In genomic region chr4:84324371-84324770, GRCm38 (mm10) we compare ENCODE assay signal across 25 mouse cellular contexts.
DNase-seq lines count a peak whose midpoint lies in the region; ATAC-seq and TF ChIP-seq lines count a peak whose summit lies in the region.
"Had no signal": no experiment of that assay in that cellular context is flagged by ENCODE, and none has a peak within 500 bp of the region (broad histone marks: within the 10 kb centered on the region; RNA-seq: fewer than 3 reads in every experiment).

No protein-coding gene starts in this region.

- 0 out of 2 replicates have a peak, but pooled peaks cover 3% of the 10 kb centered on the region for H3K27me3 ChIP-seq in forebrain, embryonic 13.5 days
- H3K27me3 ChIP-seq in forebrain, embryonic 11.5 days (ENCODE audit: control insufficient read depth, insufficient read depth, low read length): no peaks in the 10 kb centered on the region
- H3K27me3 ChIP-seq in hindbrain, postnatal 0 days (ENCODE audit: insufficient read depth, low read length): no peaks in the 10 kb centered on the region
- H3K27me3 ChIP-seq in hindbrain, embryonic 11.5 days (ENCODE audit: control insufficient read depth, insufficient read depth, low read length): no peaks in the 10 kb centered on the region
- H3K27me3 ChIP-seq: embryonic facial prominence, embryonic 15.5 days; heart, embryonic 13.5 days; hindbrain, embryonic 12.5 days; kidney, embryonic 15.5 days; Patski had no signal

- no peak for TF ChIP-seq CTCF in hindbrain, postnatal 0 days (IDR thresholded peaks at IDR 0.05; ENCODE audit: low read depth)

- no peak overlapping the region for H3K27ac ChIP-seq in forebrain, embryonic 13.5 days
- H3K27ac ChIP-seq in forebrain, embryonic 11.5 days (ENCODE audit: low read depth, low read length): no peak overlapping the region
- no peak overlapping the region for H3K27ac ChIP-seq in hindbrain, postnatal 0 days
- no peak overlapping the region for H3K27ac ChIP-seq in hindbrain, embryonic 11.5 days (ENCODE audit: low read depth, low read length)
- H3K27ac ChIP-seq: embryonic facial prominence, embryonic 15.5 days; heart, embryonic 13.5 days; hindbrain, embryonic 12.5 days; kidney, embryonic 15.5 days; liver, embryonic 14.5 days had no signal

- no peaks in the 10 kb centered on the region for H3K36me3 ChIP-seq in forebrain, embryonic 13.5 days (ENCODE audit: poor library complexity, severe bottlenecking)
- H3K36me3 ChIP-seq in forebrain, embryonic 11.5 days (ENCODE audit: control insufficient read depth, insufficient read depth, low read length): no peaks in the 10 kb centered on the region
- no peaks in the 10 kb centered on the region for H3K36me3 ChIP-seq in hindbrain, postnatal 0 days (ENCODE audit: insufficient read depth, low read length)
- H3K36me3 ChIP-seq in hindbrain, embryonic 11.5 days (ENCODE audit: control insufficient read depth, insufficient read depth, low read length): no peaks in the 10 kb centered on the region
- H3K36me3 ChIP-seq: embryonic facial prominence, embryonic 15.5 days; G1E; heart, embryonic 13.5 days; hindbrain, embryonic 12.5 days; kidney, embryonic 15.5 days had no signal

- H3K4me1 ChIP-seq in forebrain, embryonic 13.5 days: peaks cover 11% of the 10 kb centered on the region; the same call in 1 of the 2 replicates
- no peaks in the 10 kb centered on the region for H3K4me1 ChIP-seq in forebrain, embryonic 11.5 days (replicated peaks; ENCODE audit: control insufficient read depth, insufficient read depth, low read length)
- H3K4me1 ChIP-seq in hindbrain, postnatal 0 days (ENCODE audit: insufficient read depth, low read length): no peaks in the 10 kb centered on the region
- H3K4me1 ChIP-seq in hindbrain, embryonic 11.5 days (replicated peaks; ENCODE audit: control insufficient read depth, insufficient read depth, low read length): no peaks in the 10 kb centered on the region
- H3K4me1 ChIP-seq: heart, embryonic 13.5 days; hindbrain, embryonic 12.5 days; kidney, embryonic 15.5 days had no signal

- peak; percentile 70 for ATAC-seq in forebrain, embryonic 13.5 days
- no peak for ATAC-seq in forebrain, embryonic 11.5 days (replicated peaks; ENCODE audit: low FRiP score)
- no peak for ATAC-seq in hindbrain, postnatal 0 days
- no peak for ATAC-seq in hindbrain, embryonic 11.5 days (ENCODE audit: low FRiP score)
- ATAC-seq: Patski had no signal

- no peak overlapping the region for H3K9ac ChIP-seq in forebrain, embryonic 13.5 days
- H3K9ac ChIP-seq in forebrain, embryonic 11.5 days (ENCODE audit: low read length): no peak overlapping the region
- H3K9ac ChIP-seq in hindbrain, postnatal 0 days (replicated peaks; ENCODE audit: low read length): no peak overlapping the region
- H3K9ac ChIP-seq in hindbrain, embryonic 11.5 days (ENCODE audit: low read depth, low read length): no peak overlapping the region
- H3K9ac ChIP-seq: embryonic facial prominence, embryonic 15.5 days; heart, embryonic 13.5 days; hindbrain, embryonic 12.5 days; kidney, embryonic 15.5 days; liver, embryonic 14.5 days had no signal

- 14% methylated on average over 4 of the region's 4 CpGs for WGBS in forebrain, embryonic 13.5 days
- 46% methylated on average over 4 of the region's 4 CpGs for WGBS in forebrain, embryonic 11.5 days
- 20% methylated on average over 4 of the region's 4 CpGs for WGBS in hindbrain, postnatal 0 days
- WGBS in hindbrain, embryonic 11.5 days: 61% methylated on average over 4 of the region's 4 CpGs

- DNase-seq in forebrain, embryonic 11.5 days (ENCODE audit: low spot score): no peak
- DNase-seq in hindbrain, postnatal 0 days (ENCODE audit: low spot score): peak; percentile 61
- no peak for DNase-seq in hindbrain, embryonic 11.5 days (ENCODE audit: low spot score)
- DNase-seq in retina, postnatal 7 days (ENCODE audit: low read depth, low spot score): peak; percentile 19
- no peak for DNase-seq in retina, embryonic 14.5 days (ENCODE audit: low spot score)
- DNase-seq in heart, postnatal 25 days (ENCODE audit: low spot score): no peak
- DNase-seq: adrenal gland, postnatal 14 days; cerebellum, adult 11-12 months; gastrocnemius, postnatal 10 days; heart, postnatal 10 days; kidney, adult 18-20 months; kidney, postnatal 25 days; liver; lung, adult 2 months; right cerebral cortex, adult 18-20 months; spleen, adult 18-20 months; thymus, postnatal 36 days had no signal

- intact Hi-C loops in heart, postnatal 25 days (cut with DNase I): no loop called here

- no peak overlapping the region for H3K4me3 ChIP-seq in forebrain, embryonic 13.5 days
- H3K4me3 ChIP-seq in forebrain, embryonic 11.5 days (ENCODE audit: low read depth, low read length): no peak overlapping the region
- H3K4me3 ChIP-seq in hindbrain, postnatal 0 days (ENCODE audit: low read length): no peak overlapping the region
- H3K4me3 ChIP-seq in hindbrain, embryonic 11.5 days (ENCODE audit: low read depth, low read length): no peak overlapping the region
- H3K4me3 ChIP-seq: embryonic facial prominence, embryonic 15.5 days; heart, embryonic 13.5 days; hindbrain, embryonic 12.5 days; kidney, embryonic 15.5 days had no signal

- no peaks in the 10 kb centered on the region for H3K9me3 ChIP-seq in forebrain, embryonic 13.5 days (replicated peaks)
- H3K9me3 ChIP-seq in forebrain, embryonic 11.5 days (ENCODE audit: control insufficient read depth, low read length): no peaks in the 10 kb centered on the region
- H3K9me3 ChIP-seq in hindbrain, postnatal 0 days (ENCODE audit: low read length): no peaks in the 10 kb centered on the region
- no peaks in the 10 kb centered on the region for H3K9me3 ChIP-seq in hindbrain, embryonic 11.5 days (ENCODE audit: control insufficient read depth, low read length)
- H3K9me3 ChIP-seq: embryonic facial prominence, embryonic 15.5 days; heart, embryonic 13.5 days; hindbrain, embryonic 12.5 days; kidney, embryonic 15.5 days had no signal

- no peak overlapping the region for H3K4me2 ChIP-seq in forebrain, embryonic 13.5 days
- H3K4me2 ChIP-seq in forebrain, embryonic 11.5 days (ENCODE audit: low read depth, low read length, severe bottlenecking): no peak overlapping the region
- H3K4me2 ChIP-seq in hindbrain, postnatal 0 days (ENCODE audit: low read depth, low read length): no peak overlapping the region
- H3K4me2 ChIP-seq in hindbrain, embryonic 11.5 days (replicated peaks; ENCODE audit: low read depth, low read length): no peak overlapping the region
- H3K4me2 ChIP-seq: embryonic facial prominence, embryonic 15.5 days; heart, embryonic 13.5 days; hindbrain, embryonic 12.5 days; kidney, embryonic 15.5 days had no signal

Comparison
In these comparisons a context has a peak if more than half of its experiments do, and no peak if none do; other contexts are left out.
1. DNase-seq: peak in hindbrain, postnatal 0 days (single experiment) and retina, postnatal 7 days (single experiment); none in forebrain, embryonic 11.5 days (single experiment), hindbrain, embryonic 11.5 days (single experiment), retina, embryonic 14.5 days (single experiment) and heart, postnatal 25 days (single experiment).